Mouse (Mus musculus) adrenal gland, adult (tissue): ENCODE measurements around the gene Cilp.

Source experiments
- DNase-seq, 2 experiments: peaks; one replicate each; pipeline ENCODE4 v3.0.0; 2022 to 2023; ENCODE audit warnings: low spot score in 1 of 2; ENCODE audit not compliant: inconsistent age in 2 of 2

Cilp gene

GRCm38 (mm10) chr9:65293580-65293972, 28.6 kb downstream of the Cilp start:
- no peak for DNase-seq

GRCm38 (mm10) chr9:65293973-65294715, 29.2 kb downstream of the Cilp start, which contains the start of gene Clpx:
Clpx (plus strand) TSS chr9:65294260.
- peak; percentile 98 to 99 for DNase-seq

GRCm38 (mm10) chr9:65294716-65295378, 29.9 kb downstream of the Cilp start:
- DNase-seq = no peak

- DNase-seq = no peak
Measured at GRCm38 (mm10) chr9:65297056-65297455, 32.1 kb downstream of the Cilp start.

GRCm38 (mm10) chr9:65298761-65299160, 33.8 kb downstream of the Cilp start:
- DNase-seq = peak in 1 of 2 experiments; percentile 27

- peak in 1 of 2 experiments; percentile 29 for DNase-seq
Measured at GRCm38 (mm10) chr9:65299650-65300049, 34.7 kb downstream of the Cilp start.

- no peak for DNase-seq
Measured at GRCm38 (mm10) chr9:65302327-65302983, 37.5 kb downstream of the Cilp start.

- DNase-seq = peak in 1 of 2 experiments; percentile 59
Measured at GRCm38 (mm10) chr9:65303586-65303985, 38.6 kb downstream of the Cilp start.

GRCm38 (mm10) chr9:65304300-65304699, 39.3 kb downstream of the Cilp start:
- peak in 1 of 2 experiments; percentile 56 for DNase-seq

GRCm38 (mm10) chr9:65306672-65307071, 41.7 kb downstream of the Cilp start:
- DNase-seq = peak in 1 of 2 experiments; percentile 60

- DNase-seq = no peak
Measured at GRCm38 (mm10) chr9:65308011-65308410, 43.0 kb downstream of the Cilp start.

GRCm38 (mm10) chr9:65312669-65313357, 47.8 kb downstream of the Cilp start:
- DNase-seq = no peak

GRCm38 (mm10) chr9:65313846-65314245, 48.9 kb downstream of the Cilp start:
- no peak for DNase-seq

- DNase-seq = no peak
Measured at GRCm38 (mm10) chr9:65322255-65322900, 57.4 kb downstream of the Cilp start.

GRCm38 (mm10) chr9:65325971-65326370, 61.0 kb downstream of the Cilp start:
- DNase-seq = no peak

- no peak for DNase-seq
Measured at GRCm38 (mm10) chr9:65327371-65327770, 62.4 kb downstream of the Cilp start.
